In the genomic region with DNA sequence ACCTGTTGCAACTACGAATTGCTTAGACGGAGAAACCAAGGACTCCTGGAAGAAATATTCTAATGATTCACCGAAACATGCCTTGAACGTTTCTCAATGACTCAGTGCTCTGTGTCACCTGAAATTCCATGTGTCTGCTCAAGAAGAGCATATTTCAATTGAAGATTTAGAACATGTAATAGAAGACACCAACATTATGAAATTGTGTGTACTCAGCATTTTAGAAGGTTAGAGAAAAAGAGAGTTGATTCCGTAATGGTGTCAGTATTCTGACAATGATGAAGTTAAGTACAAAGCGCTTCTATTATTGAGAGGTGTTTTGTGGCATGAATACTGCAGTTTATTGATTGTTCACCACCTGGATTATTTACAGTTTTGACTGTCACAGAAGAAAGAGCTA, we compare ENCODE assay signal across 31 mouse cellular contexts.
"Had no signal": no experiment of that assay in that cellular context is flagged by ENCODE, and none has a peak within 500 bp of the region (broad histone marks: within the 10 kb centered on the region; RNA-seq: fewer than 3 reads in every experiment).

No protein-coding gene starts in this region.

- H3K9ac ChIP-seq: heart, embryonic 12.5 days; heart, embryonic 13.5 days; heart, embryonic 15.5 days; hindbrain, embryonic 12.5 days; hindbrain, embryonic 13.5 days; hindbrain, embryonic 14.5 days; hindbrain, embryonic 15.5 days; intestine, embryonic 15.5 days; kidney, embryonic 15.5 days had no signal

- H3K9me3 ChIP-seq: heart, embryonic 12.5 days; heart, embryonic 13.5 days; heart, embryonic 15.5 days; hindbrain, embryonic 10.5 days; hindbrain, embryonic 12.5 days; hindbrain, embryonic 13.5 days; hindbrain, embryonic 15.5 days; intestine, embryonic 15.5 days; kidney, embryonic 15.5 days had no signal

- H3K27ac ChIP-seq: heart, embryonic 13.5 days; heart, embryonic 15.5 days; hindbrain, embryonic 10.5 days; hindbrain, embryonic 12.5 days; hindbrain, embryonic 13.5 days; hindbrain, embryonic 14.5 days; hindbrain, embryonic 15.5 days; hindbrain, postnatal 0 days; intestine, embryonic 15.5 days; kidney, embryonic 15.5 days; kidney, postnatal 0 days; layer of hippocampus, adult 2 months; left cerebral cortex, adult 2 months had no signal

- H3K4me2 ChIP-seq: heart, embryonic 11.5 days; heart, embryonic 12.5 days; heart, embryonic 13.5 days; heart, embryonic 15.5 days; hindbrain, embryonic 12.5 days; hindbrain, embryonic 13.5 days; hindbrain, embryonic 14.5 days; hindbrain, embryonic 15.5 days; intestine, embryonic 15.5 days; kidney, embryonic 15.5 days had no signal

- H3K4me1 ChIP-seq: heart, embryonic 12.5 days; heart, embryonic 13.5 days; heart, embryonic 15.5 days; hindbrain, embryonic 12.5 days; hindbrain, embryonic 13.5 days; hindbrain, embryonic 15.5 days; intestine, embryonic 15.5 days; kidney, embryonic 15.5 days had no signal

- H3K36me3 ChIP-seq: heart, embryonic 12.5 days; heart, embryonic 13.5 days; heart, embryonic 15.5 days; hindbrain, embryonic 10.5 days; hindbrain, embryonic 12.5 days; hindbrain, embryonic 13.5 days; hindbrain, embryonic 15.5 days; intestine, embryonic 15.5 days; kidney, embryonic 15.5 days had no signal

- H3K27me3 ChIP-seq: heart, embryonic 12.5 days; heart, embryonic 13.5 days; heart, embryonic 15.5 days; hindbrain, embryonic 12.5 days; hindbrain, embryonic 13.5 days; hindbrain, embryonic 15.5 days; intestine, embryonic 15.5 days; kidney, embryonic 15.5 days had no signal

- H3K4me3 ChIP-seq: heart, embryonic 12.5 days; heart, embryonic 13.5 days; heart, embryonic 15.5 days; hindbrain, embryonic 10.5 days; hindbrain, embryonic 12.5 days; hindbrain, embryonic 13.5 days; hindbrain, embryonic 15.5 days; intestine, embryonic 15.5 days; kidney, embryonic 15.5 days; layer of hippocampus, adult 2 months; left cerebral cortex, adult 2 months had no signal

- DNase-seq: heart, postnatal 10 days; heart, postnatal 14 days; heart, postnatal 36 days; heart, postnatal 4 days; kidney, adult 11 months; kidney, adult 18-20 months; kidney, adult 2 months; kidney, adult 8-10 months; kidney, adult 9 months; kidney, postnatal 10 days; kidney, postnatal 14 days; kidney, postnatal 25 days; kidney, postnatal 36 days; kidney, postnatal 4 days; layer of hippocampus, adult 9-11 months; layer of hippocampus, postnatal 36 days had no signal
